Mouse (Mus musculus) macrophage (primary cell): ENCODE measurements around the gene Traf3. TPM values are rescaled to one million over a fixed set of nuclear protein-coding genes. Genes with fewer than 3 reads are reported as not detected.

Experiments used
- H3K27ac ChIP-seq: fragments of 350-480 bp; formaldehyde crosslinking; 2 replicates; pipeline ENCODE4 v1.9.0; 2021
- H3K36me3 ChIP-seq: fragments of 350-480 bp; formaldehyde crosslinking; 2 replicates; pipeline ENCODE4 v1.9.0; 2021; ENCODE audit errors: inconsistent target
- H3K4me3 ChIP-seq: fragments of 350-480 bp; formaldehyde crosslinking; 2 replicates; pipeline ENCODE4 v1.9.0; 2021; ENCODE audit errors: inconsistent target
- H3K79me2 ChIP-seq: fragments of 350-480 bp; formaldehyde crosslinking; 2 replicates; pipeline ENCODE4 v1.9.0; 2021; ENCODE audit errors: inconsistent target
- WGBS: methylation state at CpG from one replicate; pipeline ENCODE4 v1.1.7; 2026; ENCODE audit warnings: inconsistent platforms; ENCODE audit not compliant: missing documents; 5-methylcytosine and 5-hydroxymethylcytosine counted together
- polyA plus RNA-seq: library from polyadenylated mRNA; stranded (reverse); fragments of 250-400 nt; gene quantifications from 3 replicates; pipeline ENCODE4 v1.2.4, GENCODE M21; 2018; ENCODE audit warnings: inconsistent platforms

Gene Traf3
- polyA plus RNA-seq, 1 experiment from 2014 or later: 9.0 TPM

DNA sequence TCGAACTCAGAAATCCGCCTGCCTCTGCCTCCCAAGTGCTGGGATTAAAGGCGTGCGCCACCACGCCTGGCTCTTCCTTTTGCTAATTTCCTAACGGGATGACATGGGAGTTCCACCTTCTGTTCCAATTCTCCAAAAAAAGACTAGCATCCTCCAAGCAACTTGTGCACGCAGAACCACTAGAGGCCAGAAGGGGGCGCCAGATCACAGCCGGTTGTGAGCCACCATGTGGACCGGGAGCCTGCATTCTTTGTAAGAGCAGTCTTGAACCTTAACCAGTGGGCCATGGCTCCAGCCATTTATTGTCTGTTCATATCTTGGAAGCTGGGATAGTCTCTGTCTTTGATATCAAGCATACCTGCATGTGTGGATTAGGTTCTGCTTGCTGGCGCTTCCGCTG is 106.2 kb downstream of the Traf3 start:
- Histone ChIP-seq H3K27ac (no peak overlapping the region), H3K36me3 (no peaks in the 10 kb centered on the region), H3K4me3 (no peak overlapping the region), H3K79me2 (no peaks in the 10 kb centered on the region)
- WGBS: 24% methylated on average over 12 of the region's 12 CpGs

DNA sequence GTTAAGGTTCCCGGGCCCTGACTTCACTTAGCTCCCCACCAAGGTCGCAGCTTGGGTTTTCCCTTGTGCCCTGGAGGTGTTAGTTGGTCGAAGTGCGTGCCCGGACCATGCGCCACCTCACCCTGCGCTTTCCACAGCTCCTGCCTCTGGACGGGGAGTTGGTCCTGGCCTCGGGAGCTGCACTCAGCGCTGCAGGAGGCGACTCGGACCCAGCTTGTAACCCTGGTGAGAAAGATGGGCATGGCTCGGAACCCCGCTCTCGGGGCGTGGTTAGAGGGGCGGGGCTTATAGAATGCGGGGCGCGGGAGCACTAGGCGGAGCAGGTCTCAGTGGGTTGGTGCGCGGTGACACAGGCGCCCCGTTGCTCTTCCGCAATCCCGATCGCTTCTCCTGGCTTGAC is 107.8 kb downstream of the Traf3 start:
- H3K79me2 ChIP-seq: no peaks in the 10 kb centered on the region
- H3K4me3 ChIP-seq: no peak overlapping the region
- H3K36me3 ChIP-seq: no peaks in the 10 kb centered on the region
- H3K27ac ChIP-seq: no peak overlapping the region
- WGBS: 8% methylated on average over 28 of the region's 28 CpGs

DNA sequence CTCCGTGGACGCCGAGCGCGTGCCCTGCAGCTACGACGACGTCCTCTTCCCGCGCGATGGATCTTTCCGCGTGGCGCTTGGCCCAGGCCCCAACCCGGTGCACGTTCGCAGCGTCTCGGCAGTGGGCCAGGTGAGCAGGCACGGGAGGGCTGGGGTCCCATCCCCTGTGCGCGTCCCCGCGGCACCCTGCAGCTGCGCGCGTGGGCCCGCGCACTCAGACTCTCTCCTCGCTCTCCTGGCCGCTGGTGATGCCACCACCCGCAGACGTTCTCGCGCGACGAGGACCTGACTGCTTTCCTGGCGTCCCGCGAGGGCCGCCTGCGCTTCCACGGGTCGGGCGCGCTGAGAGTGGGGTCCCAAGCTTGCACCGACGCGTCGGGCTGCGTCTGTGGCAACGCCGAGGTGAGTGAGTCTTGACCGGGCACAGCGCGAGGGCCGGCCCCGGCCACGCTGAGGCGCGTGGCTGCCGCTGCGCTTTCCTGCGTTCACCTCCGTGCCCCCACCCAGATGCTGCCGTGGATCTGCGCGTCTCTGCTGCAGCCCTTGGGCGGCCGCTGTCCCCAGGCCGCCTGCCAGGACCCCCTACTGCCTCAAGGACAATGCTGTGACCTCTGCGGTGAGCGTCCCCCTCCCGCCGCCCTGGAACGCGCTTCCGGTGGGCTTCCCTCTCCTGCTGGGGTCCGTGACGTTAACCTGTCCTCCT is 108.4 kb downstream of the Traf3 start:
- Histone ChIP-seq H3K79me2 (no peaks in the 10 kb centered on the region), H3K27ac (no peak overlapping the region), H3K4me3 (no peak overlapping the region), H3K36me3 (no peaks in the 10 kb centered on the region)
- WGBS: 6% methylated on average over 78 of the region's 80 CpGs

DNA sequence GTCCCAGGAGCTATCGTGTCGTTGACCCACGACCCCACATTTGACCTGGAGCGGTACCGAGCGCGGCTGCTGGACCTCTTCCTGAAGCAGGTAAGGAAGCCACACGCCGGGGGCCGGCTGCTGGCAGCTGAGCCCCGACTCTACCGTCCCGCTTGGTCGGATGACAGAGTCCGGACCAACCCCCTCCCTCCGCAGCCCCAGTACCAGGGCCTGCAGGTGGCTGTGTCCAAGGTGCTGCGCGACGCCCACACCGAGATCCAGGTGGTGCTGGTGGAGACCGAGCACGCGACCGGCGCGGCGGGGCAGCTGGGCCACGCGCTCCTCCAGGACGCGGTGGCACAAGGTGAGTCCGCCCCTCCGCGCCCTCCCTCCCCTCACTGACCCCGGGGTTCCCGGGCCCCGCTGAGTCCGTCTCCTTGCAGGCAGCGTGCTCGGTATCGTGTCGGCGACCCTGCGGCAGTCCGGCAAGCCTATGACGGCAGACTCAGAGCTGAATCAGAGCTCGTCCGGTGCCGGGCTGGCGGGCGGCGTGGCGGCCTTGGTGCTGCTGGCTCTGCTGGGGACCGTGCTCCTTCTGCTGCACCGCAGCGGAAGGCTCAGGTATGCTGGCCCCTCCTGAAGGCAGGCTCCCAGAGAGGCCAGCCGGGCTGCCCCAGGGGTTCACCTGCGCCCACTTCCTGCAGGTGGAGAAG is 109.1 kb downstream of the Traf3 start:
- Histone ChIP-seq H3K36me3 (no peaks in the 10 kb centered on the region), H3K79me2 (no peaks in the 10 kb centered on the region), H3K4me3 (no peak overlapping the region), H3K27ac (no peak overlapping the region)
- 2% methylated on average over 54 of the region's 58 CpGs for WGBS

DNA sequence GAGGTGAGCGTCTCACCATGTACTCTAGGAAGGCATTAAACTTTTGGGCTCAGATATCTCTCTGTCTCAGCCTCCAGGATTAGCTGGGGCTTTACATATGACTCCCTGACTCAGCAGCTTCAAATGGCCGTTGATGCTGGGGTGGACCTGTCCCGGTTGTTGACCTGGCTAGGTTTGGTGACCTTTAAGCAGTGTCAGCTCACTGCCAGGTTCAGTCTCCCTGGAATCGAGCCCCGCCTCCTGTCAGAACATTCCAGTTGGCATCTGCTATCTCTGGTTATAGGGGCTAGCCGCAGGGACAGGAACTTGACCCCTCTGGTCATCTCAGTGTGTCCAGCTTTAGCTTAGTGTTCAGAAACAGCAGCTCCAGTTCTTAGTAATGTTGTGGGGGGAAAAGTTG is 110.2 kb downstream of the Traf3 start:
- Histone ChIP-seq H3K36me3 (no peaks in the 10 kb centered on the region), H3K79me2 (no peaks in the 10 kb centered on the region), H3K4me3 (no peak overlapping the region), H3K27ac (no peak overlapping the region)
- whole genome bisulfite sequencing: 74% methylated on average over 6 of the region's 6 CpGs

GRCm38 (mm10) chr12:111283573-111283972 is 117.4 kb downstream of the Traf3 start:
- no peak overlapping the region for H3K4me3 ChIP-seq
- no peaks in the 10 kb centered on the region for H3K79me2 ChIP-seq
- no peak overlapping the region for H3K27ac ChIP-seq
- no peaks in the 10 kb centered on the region for H3K36me3 ChIP-seq
- 89% methylated on average over 4 of the region's 4 CpGs for WGBS

- Histone ChIP-seq H3K27ac (no peak overlapping the region), H3K4me3 (no peak overlapping the region), H3K79me2 (no peaks in the 10 kb centered on the region), H3K36me3 (no peaks in the 10 kb centered on the region)
- 47% methylated on average over 10 of the region's 10 CpGs for WGBS
Observed at GRCm38 (mm10) chr12:111284532-111284931, 118.4 kb downstream of the Traf3 start.

GRCm38 (mm10) chr12:111293025-111293424 is 126.9 kb downstream of the Traf3 start:
- Histone ChIP-seq H3K79me2 (no peaks in the 10 kb centered on the region), H3K36me3 (peaks cover 43% of the 10 kb centered on the region; the same call in 1 of the 2 replicates)
- 91% methylated on average over 12 of the region's 12 CpGs for WGBS

GRCm38 (mm10) chr12:111301322-111302017 is 135.3 kb downstream of the Traf3 start:
- Histone ChIP-seq H3K36me3 (peaks cover 76% of the 10 kb centered on the region), H3K79me2 (no peaks in the 10 kb centered on the region), H3K27ac (no peak overlapping the region), H3K4me3 (no peak overlapping the region)
- 91% methylated on average over 22 of the region's 27 CpGs for WGBS

More at GRCm38 (mm10) chr12:111293025-111293424, 126.9 kb downstream of the Traf3 start:
- Histone ChIP-seq H3K4me3 (no peak overlapping the region), H3K27ac (no peak overlapping the region)

- Histone ChIP-seq H3K27ac (no peak overlapping the region), H3K36me3 (peaks cover 76% of the 10 kb centered on the region), H3K4me3 (no peak overlapping the region), H3K79me2 (no peaks in the 10 kb centered on the region)
- 51% methylated on average over 14 of the region's 14 CpGs for WGBS
Observed at GRCm38 (mm10) chr12:111302018-111302345, 135.8 kb downstream of the Traf3 start.

- no peak overlapping the region for H3K27ac ChIP-seq
- no peak overlapping the region for H3K4me3 ChIP-seq
- no peaks in the 10 kb centered on the region for H3K79me2 ChIP-seq
- H3K36me3 ChIP-seq: peaks cover 72% of the 10 kb centered on the region
- 97% methylated on average over 8 of the region's 8 CpGs for WGBS
Observed at GRCm38 (mm10) chr12:111303702-111304337, 137.7 kb downstream of the Traf3 start.

DNA sequence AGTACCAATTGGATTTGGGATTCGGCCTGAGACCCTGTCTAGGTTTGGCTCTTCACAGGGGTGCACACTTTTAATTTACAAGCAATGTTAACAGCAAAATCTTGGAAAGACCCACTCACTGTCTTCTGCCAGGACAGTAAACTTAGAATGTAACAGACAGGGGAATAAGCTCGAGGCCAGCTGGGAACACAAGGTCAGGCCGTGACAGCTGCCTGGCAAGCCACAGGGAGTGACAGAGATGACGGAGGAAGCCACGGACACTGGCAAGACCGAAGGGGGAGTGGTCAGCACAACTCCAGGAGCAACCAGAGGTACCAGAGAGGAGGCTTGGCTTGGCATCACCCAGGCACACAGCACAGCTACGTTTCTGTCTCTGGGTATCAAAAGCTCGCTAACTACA is 140.7 kb downstream of the Traf3 start:
- no peak overlapping the region for H3K27ac ChIP-seq
- no peaks in the 10 kb centered on the region for H3K79me2 ChIP-seq
- WGBS: 88% methylated on average over 8 of the region's 8 CpGs
- H3K36me3 ChIP-seq: peaks cover 69% of the 10 kb centered on the region
- no peak overlapping the region for H3K4me3 ChIP-seq

DNA sequence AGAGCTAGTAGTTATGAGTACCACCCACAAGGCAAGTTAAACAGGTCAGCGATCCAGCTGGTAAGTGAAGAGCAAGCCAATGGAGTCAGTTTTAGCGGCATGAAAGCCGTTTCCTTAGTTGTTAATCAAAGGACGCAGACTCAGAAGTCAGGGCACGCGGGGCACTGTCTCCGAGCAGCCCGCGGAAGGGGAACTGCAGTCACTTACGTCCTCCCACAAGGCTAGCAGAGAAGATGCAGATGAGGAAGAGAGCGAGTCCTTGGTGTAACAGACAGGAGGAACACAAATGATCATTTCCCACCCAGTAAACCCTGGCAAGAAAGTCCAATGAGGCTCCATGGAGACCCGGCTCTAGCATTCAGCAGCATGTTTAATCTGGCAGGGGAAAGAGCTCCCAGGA is 143.1 kb downstream of the Traf3 start:
- H3K27ac ChIP-seq: no peak overlapping the region
- peaks cover 84% of the 10 kb centered on the region for H3K36me3 ChIP-seq
- no peaks in the 10 kb centered on the region for H3K79me2 ChIP-seq
- no peak overlapping the region for H3K4me3 ChIP-seq
- 16% methylated on average over 12 of the region's 12 CpGs for WGBS

- no peak overlapping the region for H3K27ac ChIP-seq
- H3K79me2 ChIP-seq: no peaks in the 10 kb centered on the region
- 79% methylated on average over 13 of the region's 14 CpGs for WGBS
- H3K36me3 ChIP-seq: peaks cover 84% of the 10 kb centered on the region
- H3K4me3 ChIP-seq: no peak overlapping the region
Observed at GRCm38 (mm10) chr12:111309931-111310330, 143.8 kb downstream of the Traf3 start.

DNA sequence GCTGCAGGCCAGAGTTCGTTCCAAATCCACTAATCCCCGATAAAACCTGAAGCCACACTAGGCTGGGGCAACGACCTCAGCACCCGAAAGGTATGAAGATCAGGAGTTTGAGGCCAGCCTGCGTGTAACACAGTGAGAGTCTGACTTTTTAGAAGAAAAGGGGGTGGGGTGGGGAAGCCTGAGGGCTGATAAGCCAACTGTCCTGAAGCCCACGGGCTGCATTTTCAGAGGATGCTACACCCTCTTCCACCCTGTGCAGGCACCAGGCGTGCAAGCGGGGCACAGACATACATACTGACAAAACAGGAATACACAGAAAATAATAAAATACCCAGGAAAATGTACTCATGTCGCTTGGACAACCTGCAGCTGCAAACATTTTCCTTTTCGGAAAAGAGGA is 145.6 kb downstream of the Traf3 start:
- WGBS: 94% methylated on average over 10 of the region's 10 CpGs

More for the DNA sequence above, 145.6 kb downstream of the Traf3 start:
- no peak overlapping the region for H3K27ac ChIP-seq
- H3K4me3 ChIP-seq: no peak overlapping the region
- no peaks in the 10 kb centered on the region for H3K79me2 ChIP-seq
- peaks cover 83% of the 10 kb centered on the region for H3K36me3 ChIP-seq
